Mouse (Mus musculus) heart, postnatal 0 days (tissue): Measurements from ENCODE around the gene Tmem151a. TPM values are rescaled to one million over a fixed set of nuclear protein-coding genes. Genes with fewer than 3 reads are reported as not detected.

Source experiments
- ATAC-seq: fragments of 200-750 bp; cut with Nextera tagmentation; 2 replicates; pipeline ENCODE4 v1.8.0; 2017; ENCODE audit warnings: low read depth, moderate number of reproducible peaks, moderate library complexity; ENCODE audit not compliant: insufficient read depth
- DNase-seq: peaks from one replicate; pipeline ENCODE4 v3.0.0-alpha.2; 2016; ENCODE audit warnings: low spot score
- H3K27ac ChIP-seq: fragments of 300-500 bp; sonication (generic); 2 replicates; pipeline ENCODE4 v1.5.1; 2014; ENCODE audit warnings: low read depth, mild to moderate bottlenecking
- H3K27me3 ChIP-seq: fragments of 300-500 bp; sonication (generic); 2 replicates; pipeline ENCODE4 v1.6.1; 2014; ENCODE audit warnings: low read length, mixed read lengths; ENCODE audit not compliant: control insufficient read depth, insufficient read depth
- H3K36me3 ChIP-seq: fragments of 300-500 bp; sonication (generic); replicated peaks from 2 replicates; pipeline ENCODE4 v1.6.1; 2014; ENCODE audit warnings: low read length, mixed read lengths; ENCODE audit not compliant: control insufficient read depth, insufficient read depth
- H3K4me1 ChIP-seq: fragments of 300-500 bp; sonication (generic); 2 replicates; pipeline ENCODE4 v1.6.1; 2014; ENCODE audit warnings: antibody characterized with exemption; ENCODE audit not compliant: control insufficient read depth, insufficient read depth
- H3K4me2 ChIP-seq: fragments of 300-500 bp; sonication (generic); 2 replicates; pipeline ENCODE4 v1.6.1; 2014; ENCODE audit warnings: low read depth, mild to moderate bottlenecking, low read length, moderate library complexity
- H3K4me3 ChIP-seq: fragments of 300-500 bp; sonication (generic); 2 replicates; pipeline ENCODE4 v1.5.1; 2014; ENCODE audit warnings: low read depth, low read length
- H3K9ac ChIP-seq: fragments of 300-500 bp; sonication (generic); replicated peaks from 2 replicates; pipeline ENCODE4 v1.6.1; 2014; ENCODE audit warnings: low read depth, low read length, mixed read lengths
- H3K9me3 ChIP-seq: fragments of 300-500 bp; sonication (generic); replicated peaks from 2 replicates; pipeline ENCODE4 v1.6.1; 2016; ENCODE audit warnings: low read length; ENCODE audit not compliant: control insufficient read depth
- CTCF ChIP-seq: IDR thresholded peaks from 2 replicates; pipeline ENCODE4 v1.5.1; 2016; ENCODE audit warnings: antibody characterized with exemption, control low read depth, low read depth
- EP300 ChIP-seq: IDR thresholded peaks from 2 replicates; pipeline ENCODE4 v1.6.1; 2016; ENCODE audit warnings: antibody characterized with exemption, low read depth
- WGBS: fragments of 180-500 bp; shearing (Covaris S2); extraction: QIAGEN DNeasy Blood & Tissue Kit; methylation state at CpG from one replicate; pipeline ENCODE4 v1.1.7; 2014; 5-methylcytosine and 5-hydroxymethylcytosine counted together
- polyA plus RNA-seq: library from polyadenylated mRNA; unstranded; fragments of >200 nt; fragmentation: Nextera tagmentation; extraction: Ambion mirVana; gene quantifications from 2 replicates; pipeline ENCODE4 v1.2.1, GENCODE M21; 2015
- total RNA-seq: library from RNA; depleted of rRNA; stranded (reverse); fragments of >200 nt; gene quantifications from 2 replicates; pipeline ENCODE4 v1.2.3, GENCODE M21; 2014; ENCODE audit warnings: low replicate concordance; rRNA removed

Tmem151a gene
- total and polyA plus RNA-seq, 2 experiments from 2014 or later, result 2.6 to 3.0 TPM

- WGBS, result 78% methylated on average over 2 of the region's 2 CpGs
- Histone ChIP-seq H3K27me3 (no peaks in the 10 kb centered on the region), H3K4me3 (no peak overlapping the region), H3K4me1 (peaks cover 7% of the 10 kb centered on the region), H3K9me3 (no peaks in the 10 kb centered on the region), H3K27ac (no peak overlapping the region), H3K4me2 (no peak overlapping the region), H3K9ac (no peak overlapping the region), H3K36me3 (no peaks in the 10 kb centered on the region)
- TF ChIP-seq CTCF (no peak), EP300 (no peak)
- no peak for ATAC-seq
- no peak for DNase-seq
Measured at GRCm38 (mm10) chr19:5021416-5021815, 63.9 kb downstream of the Tmem151a start.

Other genes starting within 250 kb of the Tmem151a start
- gene Ccs, start 246.2 kb downstream of the Tmem151a start, total RNA-seq, result 23.2 and 58.6 TPM in 2 replicates
- gene Ccs, start 246.2 kb downstream of the Tmem151a start, polyA plus RNA-seq, result 41.8 and 42.1 TPM in 2 replicates
- not detected in 2 replicates for gene Ccdc87, start 246.2 kb downstream of the Tmem151a start, total RNA-seq
- 0.08 and 0.10 TPM in 2 replicates for gene Ccdc87, start 246.2 kb downstream of the Tmem151a start, polyA plus RNA-seq
- gene Ctsf, start 230.4 kb downstream of the Tmem151a start, total RNA-seq, result 49.5 and 56.8 TPM in 2 replicates
- gene Ctsf, start 230.4 kb downstream of the Tmem151a start, polyA plus RNA-seq, result 39.7 and 43.6 TPM in 2 replicates
- 0.95 and 1.2 TPM in 2 replicates for gene Actn3, start 207.6 kb downstream of the Tmem151a start, total RNA-seq
- 0.72 and 0.78 TPM in 2 replicates for gene Actn3, start 207.6 kb downstream of the Tmem151a start, polyA plus RNA-seq
- 8.7 and 11.6 TPM in 2 replicates for gene Zdhhc24, start 206.9 kb downstream of the Tmem151a start, total RNA-seq
- gene Zdhhc24, start 206.9 kb downstream of the Tmem151a start, polyA plus RNA-seq, result 5.9 TPM in 2 replicates
- gene Bbs1, start 178.9 kb downstream of the Tmem151a start, total RNA-seq, result 5.4 and 5.8 TPM in 2 replicates
- 1.1 and 1.4 TPM in 2 replicates for gene Bbs1, start 178.9 kb downstream of the Tmem151a start, polyA plus RNA-seq
- 60.1 and 116 TPM in 2 replicates for gene Dpp3, start 157.2 kb downstream of the Tmem151a start, total RNA-seq
- gene Dpp3, start 157.2 kb downstream of the Tmem151a start, polyA plus RNA-seq, result 40.8 and 44.3 TPM in 2 replicates
- 0.76 TPM in 1 of 2 replicates, not detected in the other for gene Peli3, start 142.4 kb downstream of the Tmem151a start, total RNA-seq
- 0.27 and 0.31 TPM in 2 replicates for gene Peli3, start 142.4 kb downstream of the Tmem151a start, polyA plus RNA-seq
- gene Mrpl11, start 123.4 kb downstream of the Tmem151a start, total RNA-seq, result 35.0 and 61.4 TPM in 2 replicates
- 128 and 131 TPM in 2 replicates for gene Mrpl11, start 123.4 kb downstream of the Tmem151a start, polyA plus RNA-seq
- gene Npas4, start 95.2 kb downstream of the Tmem151a start, total RNA-seq, result 0.15 TPM in 1 of 2 replicates, not detected in the other
- 0.03 TPM in 1 of 2 replicates, not detected in the other for gene Npas4, start 95.2 kb downstream of the Tmem151a start, polyA plus RNA-seq
- 13.8 and 17.3 TPM in 2 replicates for gene Slc29a2, start 61.7 kb downstream of the Tmem151a start, total RNA-seq
- gene Slc29a2, start 61.7 kb downstream of the Tmem151a start, polyA plus RNA-seq, result 11.5 and 11.7 TPM in 2 replicates
- 46.2 and 58.3 TPM in 2 replicates for gene B4gat1, start 46.7 kb downstream of the Tmem151a start, total RNA-seq
- 47.4 and 48.2 TPM in 2 replicates for gene B4gat1, start 46.7 kb downstream of the Tmem151a start, polyA plus RNA-seq
- 1.7 TPM in 1 of 2 replicates, not detected in the other for gene AC124502.3, start 46.6 kb downstream of the Tmem151a start, total RNA-seq
- 0.97 and 1.4 TPM in 2 replicates for gene AC124502.3, start 46.6 kb downstream of the Tmem151a start, polyA plus RNA-seq
- gene Brms1, start 44.2 kb downstream of the Tmem151a start, total RNA-seq, result 1.9 and 13.6 TPM in 2 replicates
- gene Brms1, start 44.2 kb downstream of the Tmem151a start, polyA plus RNA-seq, result 20.0 and 20.4 TPM in 2 replicates
- 3.1 and 3.2 TPM in 2 replicates for gene Rin1, start 35.0 kb downstream of the Tmem151a start, total RNA-seq
- gene Rin1, start 35.0 kb downstream of the Tmem151a start, polyA plus RNA-seq, result 0.97 and 1.3 TPM in 2 replicates
- gene Cd248, start 17.5 kb downstream of the Tmem151a start, total RNA-seq, result 19.8 and 24.4 TPM in 2 replicates
- gene Cd248, start 17.5 kb downstream of the Tmem151a start, polyA plus RNA-seq, result 7.8 and 8.8 TPM in 2 replicates
- gene Yif1a, start 3.0 kb upstream of the Tmem151a start, total RNA-seq, result 160 and 168 TPM in 2 replicates
- 109 and 120 TPM in 2 replicates for gene Yif1a, start 3.0 kb upstream of the Tmem151a start, polyA plus RNA-seq
- 5.6 TPM in 1 of 2 replicates, not detected in the other for gene Cnih2, start 13.0 kb upstream of the Tmem151a start, total RNA-seq
- 1.1 and 1.2 TPM in 2 replicates for gene Cnih2, start 13.0 kb upstream of the Tmem151a start, polyA plus RNA-seq
- 384 and 424 TPM in 2 replicates for gene Rab1b, start 21.5 kb upstream of the Tmem151a start, total RNA-seq
- gene Rab1b, start 21.5 kb upstream of the Tmem151a start, polyA plus RNA-seq, result 230 and 231 TPM in 2 replicates
- gene Klc2, start 33.0 kb upstream of the Tmem151a start, total RNA-seq, result 44.5 and 70.8 TPM in 2 replicates
- 17.5 and 19.0 TPM in 2 replicates for gene Klc2, start 33.0 kb upstream of the Tmem151a start, polyA plus RNA-seq
- 11.3 and 45.7 TPM in 2 replicates for gene Pacs1, start 187.6 kb upstream of the Tmem151a start, total RNA-seq
- gene Pacs1, start 187.6 kb upstream of the Tmem151a start, polyA plus RNA-seq, result 7.2 and 7.4 TPM in 2 replicates
- gene Sf3b2, start 209.9 kb upstream of the Tmem151a start, total RNA-seq, result 132 and 175 TPM in 2 replicates
- gene Sf3b2, start 209.9 kb upstream of the Tmem151a start, polyA plus RNA-seq, result 158 and 159 TPM in 2 replicates
- gene Gal3st3, start 212.8 kb upstream of the Tmem151a start, total RNA-seq, result 4.0 and 13.3 TPM in 2 replicates
- gene Gal3st3, start 212.8 kb upstream of the Tmem151a start, polyA plus RNA-seq, result 5.1 and 6.8 TPM in 2 replicates